In the genomic region with DNA sequence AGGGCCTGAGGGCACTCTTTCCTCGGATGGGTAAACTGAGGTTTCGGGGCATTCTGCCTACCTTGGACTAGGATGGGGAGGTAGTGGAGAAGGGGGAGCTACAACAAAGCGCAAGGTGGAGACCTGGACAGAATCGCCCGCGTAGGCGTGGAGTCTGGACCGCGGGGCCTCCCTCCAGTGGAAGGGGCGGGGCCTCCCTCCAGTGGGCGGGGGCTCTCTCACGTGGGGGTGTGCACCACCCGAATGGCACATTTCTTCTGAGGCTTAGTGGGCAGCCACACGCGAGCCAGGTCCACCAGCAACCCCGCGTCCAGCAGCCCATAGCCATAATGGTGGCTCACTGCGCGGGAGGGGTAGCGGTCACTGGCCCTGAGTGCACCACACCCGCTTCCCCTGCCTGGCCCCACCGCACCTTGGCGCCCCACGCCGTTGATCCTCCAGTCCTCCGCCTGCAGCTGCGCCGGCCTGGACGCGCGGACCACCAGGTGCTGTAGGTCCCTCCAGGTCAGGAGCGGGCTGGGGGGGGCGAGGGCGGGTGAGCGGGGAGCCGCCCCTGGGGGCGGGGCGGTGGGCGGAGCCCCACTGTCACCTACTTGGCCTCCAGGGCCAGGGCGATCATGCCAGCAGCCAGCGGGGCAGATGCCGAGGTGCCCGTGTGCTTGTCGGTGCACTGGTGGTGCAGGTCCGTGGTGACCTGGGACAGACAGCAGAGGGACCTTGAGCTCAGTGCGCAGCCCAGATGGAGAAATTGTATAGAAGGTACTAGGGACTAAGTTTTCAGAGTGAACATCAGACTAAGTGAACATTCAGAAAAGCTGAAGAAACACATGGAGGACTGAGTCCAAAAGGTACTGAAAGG, we compare ENCODE assay signal across 8 mouse cellular contexts. TPM values are rescaled to one million over a fixed set of nuclear protein-coding genes. Genes with fewer than 3 reads are reported as not detected.
DNase-seq lines count a peak whose midpoint lies in the region; ATAC-seq lines count a peak whose summit lies in the region.

No protein-coding gene starts in this region.

- H3K9ac ChIP-seq in lung, embryonic 15.5 days = peak overlapping the region; percentile 58
- H3K9ac ChIP-seq in neural tube, embryonic 15.5 days (replicated peaks) = peak overlapping the region; percentile 53

- ATAC-seq in lung, embryonic 15.5 days (ENCODE audit: borderline replicate concordance, extremely low read depth, low FRiP score, low TSS enrichment) = peak; percentile 55; the same call in 1 of the 2 replicates
- ATAC-seq in neural tube, embryonic 15.5 days (ENCODE audit: low FRiP score) = peak; percentile 39

- H3K4me3 ChIP-seq in lung, embryonic 15.5 days = peak overlapping the region; percentile 59
- H3K4me3 ChIP-seq in neural tube, embryonic 15.5 days (replicated peaks) = peak overlapping the region; percentile 49

- no peak overlapping the region for H3K27ac ChIP-seq in lung, embryonic 15.5 days
- H3K27ac ChIP-seq in neural tube, embryonic 15.5 days (replicated peaks) = peak overlapping the region; percentile 23; the same call in 1 of the 2 replicates

- H3K4me2 ChIP-seq in lung, embryonic 15.5 days = peak overlapping the region; percentile 98
- H3K4me2 ChIP-seq in neural tube, embryonic 15.5 days = peak overlapping the region; percentile 84

- H3K4me1 ChIP-seq in lung, embryonic 15.5 days = peaks cover 24% of the 10 kb centered on the region
- peaks cover 43% of the 10 kb centered on the region for H3K4me1 ChIP-seq in neural tube, embryonic 15.5 days

- 0 out of 2 replicates have a peak, but pooled peaks cover 2% of the 10 kb centered on the region for H3K36me3 ChIP-seq in lung, embryonic 15.5 days
- H3K36me3 ChIP-seq in neural tube, embryonic 15.5 days = peaks cover under 1% of the 10 kb centered on the region; the same call in 1 of the 2 replicates

- DNase-seq in urinary bladder, adult 18-20 months (ENCODE audit: low spot score in 2 of 2) = peak; percentile 73 to 86
- DNase-seq in urinary bladder, postnatal 10 days (ENCODE audit: low spot score) = no peak
- DNase-seq in embryo, embryonic 9.5 days (ENCODE audit: extremely low spot score) = peak; percentile 74
- DNase-seq in heart, adult 8-10 months (ENCODE audit: low spot score) = peak; percentile 62
- peak; percentile 85 for DNase-seq in kidney, adult 18-20 months
- peak; percentile 58 to 68 for DNase-seq in thymus, postnatal 36 days

- no peaks in the 10 kb centered on the region for H3K9me3 ChIP-seq in lung, embryonic 15.5 days
- no peaks in the 10 kb centered on the region for H3K9me3 ChIP-seq in neural tube, embryonic 15.5 days (replicated peaks)

- H3K27me3 ChIP-seq in lung, embryonic 15.5 days = 0 out of 2 replicates have a peak, but pooled peaks cover 2% of the 10 kb centered on the region
- peaks cover 2% of the 10 kb centered on the region; the same call in 1 of the 2 replicates for H3K27me3 ChIP-seq in neural tube, embryonic 15.5 days (replicated peaks)

- under 1% methylated on average over 43 of the region's 46 CpGs for WGBS in lung, embryonic 15.5 days
- WGBS in neural tube, embryonic 15.5 days = under 1% methylated on average over 41 of the region's 46 CpGs

RNA-seq across cellular contexts. Expression of gene 2310011J03Rik, which starts 3.2 kb away (rescaled TPM):
- 10 to 100 TPM; 14.3 to 19.8 (median 16.3) TPM for total RNA-seq in heart, adult 8-10 months (2022)
- polyA plus RNA-seq in lung, embryonic 15.5 days (2015; fragmentation: Nextera tagmentation; extraction: Ambion mirVana) = 47.7 and 51.9 TPM in 2 replicates
- 26.9 and 36.6 TPM in 2 replicates for polyA plus RNA-seq in neural tube, embryonic 15.5 days (2015; fragmentation: Nextera tagmentation; extraction: Ambion mirVana)

RNA-seq across cellular contexts. Expression of gene Pcsk4, which starts 5.8 kb away (rescaled TPM):
- total RNA-seq in heart, adult 8-10 months (2022) = 1 to 10 TPM; 1.7 to 3.1 (median 2.7) TPM
- 3.4 and 4.0 TPM in 2 replicates for polyA plus RNA-seq in lung, embryonic 15.5 days (2015; fragmentation: Nextera tagmentation; extraction: Ambion mirVana)
- 5.6 and 8.2 TPM in 2 replicates for polyA plus RNA-seq in neural tube, embryonic 15.5 days (2015; fragmentation: Nextera tagmentation; extraction: Ambion mirVana)

RNA-seq across cellular contexts. Expression of gene Reep6, which starts 6.3 kb away (rescaled TPM):
- total RNA-seq in heart, adult 8-10 months (2022) = 1 to 10 TPM; 3.1 to 7.6 (median 5.0) TPM
- polyA plus RNA-seq in lung, embryonic 15.5 days (2015; fragmentation: Nextera tagmentation; extraction: Ambion mirVana) = 13.8 and 14.2 TPM in 2 replicates
- 4.3 and 7.3 TPM in 2 replicates for polyA plus RNA-seq in neural tube, embryonic 15.5 days (2015; fragmentation: Nextera tagmentation; extraction: Ambion mirVana)

RNA-seq across cellular contexts. Expression of gene Adamtsl5, which starts 24.7 kb away (rescaled TPM):
- 100 to 1,000 TPM in 2 of 4 experiments, 10 to 100 TPM in 2; 87.9 to 109 (median 99.6) TPM for total RNA-seq in heart, adult 8-10 months (2022)
- polyA plus RNA-seq in lung, embryonic 15.5 days (2015; fragmentation: Nextera tagmentation; extraction: Ambion mirVana) = 2.5 and 3.4 TPM in 2 replicates
- 1.6 and 3.6 TPM in 2 replicates for polyA plus RNA-seq in neural tube, embryonic 15.5 days (2015; fragmentation: Nextera tagmentation; extraction: Ambion mirVana)

RNA-seq across cellular contexts. Expression of gene Apc2, which starts 27.7 kb away (rescaled TPM):
- 1 to 10 TPM; 2.2 to 3.1 (median 2.2) TPM for total RNA-seq in heart, adult 8-10 months (2022)
- 0.59 and 1.3 TPM in 2 replicates for polyA plus RNA-seq in lung, embryonic 15.5 days (2015; fragmentation: Nextera tagmentation; extraction: Ambion mirVana)
- 122 and 144 TPM in 2 replicates for polyA plus RNA-seq in neural tube, embryonic 15.5 days (2015; fragmentation: Nextera tagmentation; extraction: Ambion mirVana)
